Mouse (Mus musculus): ENCODE results near the gene Erich6b.

DNA sequence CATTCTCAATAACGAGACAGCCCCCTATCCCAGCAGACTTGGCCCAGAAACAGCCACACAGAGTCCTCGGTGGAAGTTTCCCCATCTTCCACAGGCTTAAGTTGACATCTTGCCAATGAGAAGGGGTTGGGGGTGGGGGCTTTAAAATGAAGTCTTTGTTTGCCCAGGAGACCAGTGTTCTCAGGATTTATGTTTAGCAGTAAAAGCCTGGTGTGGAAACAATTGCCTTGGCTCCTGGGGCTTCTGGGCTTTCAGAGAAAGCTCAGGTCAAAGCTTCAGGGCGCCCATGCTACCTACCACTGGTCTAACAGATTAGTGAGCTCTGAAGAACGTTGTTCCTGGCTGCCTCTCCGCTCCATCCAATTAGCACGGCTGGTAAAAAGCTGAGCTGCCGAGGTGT, 6.0 kb upstream of the Erich6b start:
- TF ChIP-seq GATA1 (IDR thresholded peaks at IDR 0.05; ENCODE audit: low read length) (no peak), TAL1 (IDR thresholded peaks at IDR 0.05; ENCODE audit: low read length) (no peak)

All from erythroblast, embryonic 14.5 days (primary cell).